Mouse (Mus musculus) forebrain, embryonic 16.5 days (tissue): ENCODE measurements around the gene Serpina3m. TPM values are rescaled to one million over a fixed set of nuclear protein-coding genes. Genes with fewer than 3 reads are reported as not detected.
"Not testable (repeated sequence)": the region's sequence is repeated elsewhere in the genome, so short reads cannot be mapped to it uniquely, and the experiment has no call there.

Experiments used
- ATAC-seq: fragments of 200-750 bp; cut with Nextera tagmentation; 2 replicates; pipeline ENCODE4 v1.8.0; 2017; ENCODE audit warnings: mild to moderate bottlenecking, moderate library complexity
- H3K27ac ChIP-seq: fragments of 300-500 bp; sonication (generic); 2 replicates; pipeline ENCODE4 v1.5.1; 2014; ENCODE audit warnings: low read length, control low read depth
- H3K27me3 ChIP-seq: fragments of 300-500 bp; sonication (generic); replicated peaks from 2 replicates; pipeline ENCODE4 v1.6.1; 2014; ENCODE audit warnings: low read length; ENCODE audit not compliant: control insufficient read depth, insufficient read depth
- H3K36me3 ChIP-seq: fragments of 300-500 bp; sonication (generic); 2 replicates; pipeline ENCODE4 v1.6.1; 2014; ENCODE audit not compliant: control insufficient read depth, insufficient read depth
- H3K4me1 ChIP-seq: fragments of 300-500 bp; sonication (generic); replicated peaks from 2 replicates; pipeline ENCODE4 v1.6.1; 2014; ENCODE audit warnings: low read length; ENCODE audit not compliant: control insufficient read depth, insufficient read depth
- H3K4me2 ChIP-seq: fragments of 300-500 bp; sonication (generic); 2 replicates; pipeline ENCODE4 v1.6.1; 2014; ENCODE audit warnings: mild to moderate bottlenecking, low read length, control low read depth
- H3K4me3 ChIP-seq: fragments of 300-500 bp; sonication (generic); replicated peaks from 2 replicates; pipeline ENCODE4 v1.5.1; 2014; ENCODE audit warnings: mild to moderate bottlenecking, low read length, control low read depth
- H3K9ac ChIP-seq: fragments of 300-500 bp; sonication (generic); replicated peaks from 2 replicates; pipeline ENCODE4 v1.6.1; 2014; ENCODE audit warnings: low read depth, low read length, control low read depth
- H3K9me3 ChIP-seq: fragments of 300-500 bp; sonication (generic); 2 replicates; pipeline ENCODE4 v1.6.1; 2016; ENCODE audit warnings: low read length; ENCODE audit not compliant: control insufficient read depth
- WGBS: fragments of 180-500 bp; shearing (Covaris S2); extraction: QIAGEN DNeasy Blood & Tissue Kit; methylation state at CpG from one replicate; pipeline ENCODE4 v1.1.7; 2014; 5-methylcytosine and 5-hydroxymethylcytosine counted together
- polyA plus RNA-seq: library from polyadenylated mRNA; unstranded; fragments of >200 nt; fragmentation: Nextera tagmentation; extraction: Ambion mirVana; gene quantifications from 2 replicates; pipeline ENCODE4 v1.2.1, GENCODE M21; 2015

Serpina3m gene
- polyA plus RNA-seq, 1 experiment from 2014 or later: not detected

DNA sequence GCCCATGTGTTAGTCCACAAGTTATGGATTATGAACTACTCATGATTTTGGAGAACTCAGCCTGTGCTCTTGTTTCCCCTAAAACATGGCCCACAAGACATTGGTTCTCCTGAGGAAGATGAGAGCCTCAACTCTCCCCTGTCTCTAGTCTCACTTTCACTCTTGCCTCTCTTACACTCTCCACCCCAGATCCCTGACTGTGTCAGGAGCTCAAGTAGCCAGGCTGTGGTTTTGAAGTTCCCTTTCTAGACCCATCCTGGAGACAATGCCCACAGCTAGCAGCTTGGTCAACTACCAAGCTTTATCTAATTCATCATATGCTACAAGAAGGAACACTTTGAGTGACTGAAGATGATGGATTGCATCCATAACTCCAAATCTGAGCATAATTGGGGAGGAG is 4.2 kb downstream of the Serpina3m start:
- not testable (repeated sequence) for H3K36me3 ChIP-seq, H3K9ac ChIP-seq, H3K27ac ChIP-seq, H3K4me1 ChIP-seq, H3K9me3 ChIP-seq, H3K27me3 ChIP-seq, H3K4me2 ChIP-seq, H3K4me3 ChIP-seq, ATAC-seq

DNA sequence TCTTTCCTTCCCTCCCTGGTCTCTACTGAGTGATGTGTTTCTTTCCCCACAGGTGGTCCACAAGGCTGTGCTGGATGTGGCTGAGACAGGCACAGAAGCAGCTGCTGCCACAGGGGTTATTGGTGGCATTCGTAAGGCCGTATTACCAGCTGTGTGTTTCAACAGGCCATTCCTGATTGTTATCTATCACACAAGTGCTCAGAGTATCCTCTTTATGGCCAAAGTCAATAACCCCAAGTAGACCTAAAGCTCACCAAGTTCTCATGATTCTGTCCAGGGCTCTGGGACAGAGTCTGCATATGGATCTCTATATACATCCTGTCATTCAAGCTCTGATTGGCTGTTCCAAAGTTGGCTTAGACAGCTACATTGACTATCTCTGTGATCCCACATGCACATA is 6.9 kb downstream of the Serpina3m start:
- no peak for ATAC-seq
- H3K27ac ChIP-seq: no peak overlapping the region
- no peaks in the 10 kb centered on the region for H3K36me3 ChIP-seq
- H3K4me3 ChIP-seq: no peak overlapping the region
- no peaks in the 10 kb centered on the region for H3K4me1 ChIP-seq
- WGBS: 90% methylated on average over 2 of the region's 2 CpGs
- H3K9ac ChIP-seq: no peak overlapping the region
- H3K27me3 ChIP-seq: no peaks in the 10 kb centered on the region
- no peaks in the 10 kb centered on the region for H3K9me3 ChIP-seq
- H3K4me2 ChIP-seq: no peak overlapping the region

DNA sequence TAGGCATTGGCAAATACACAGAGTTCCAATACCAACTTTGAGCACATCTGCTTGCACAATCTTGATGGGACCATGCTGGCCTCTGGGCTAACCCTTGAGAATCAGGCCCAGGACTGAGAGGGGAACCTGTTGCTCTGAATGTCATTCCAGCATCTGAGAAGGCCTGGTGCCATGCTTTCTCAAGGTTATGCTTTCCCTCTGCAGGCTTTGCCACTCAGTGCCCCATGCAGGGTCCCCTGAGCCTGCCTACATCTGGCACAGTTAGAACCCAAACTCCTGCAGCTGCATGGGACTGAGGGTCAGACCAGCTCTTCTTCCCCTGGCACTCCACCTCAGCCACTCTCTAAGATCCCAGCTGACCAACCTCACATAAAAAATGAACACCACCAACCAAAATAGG is 7.4 kb downstream of the Serpina3m start:
- H3K9ac ChIP-seq: no peak overlapping the region
- H3K4me3 ChIP-seq: no peak overlapping the region
- ATAC-seq: no peak
- no peaks in the 10 kb centered on the region for H3K4me1 ChIP-seq
- H3K36me3 ChIP-seq: no peaks in the 10 kb centered on the region
- no peaks in the 10 kb centered on the region for H3K27me3 ChIP-seq
- no peaks in the 10 kb centered on the region for H3K9me3 ChIP-seq
- H3K4me2 ChIP-seq: no peak overlapping the region
- no peak overlapping the region for H3K27ac ChIP-seq

DNA sequence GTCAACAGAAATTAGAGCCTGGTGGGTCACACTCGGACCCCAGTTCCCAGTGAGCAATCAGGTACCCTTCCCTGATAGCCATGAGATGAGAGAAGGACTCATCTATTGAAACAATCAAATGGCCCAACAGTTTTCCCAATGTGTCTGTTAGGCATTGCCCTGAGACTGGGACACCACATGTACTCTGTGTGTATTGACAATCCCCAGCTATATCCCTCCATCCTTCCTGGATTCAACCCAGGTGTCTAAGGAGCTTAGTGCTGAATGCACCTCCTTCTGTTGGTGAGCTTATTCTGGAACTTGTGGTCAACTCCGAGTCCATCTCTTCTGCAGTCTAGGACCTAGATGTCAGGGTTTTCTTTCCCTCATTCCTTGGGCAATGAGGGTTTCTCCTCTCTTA is 8.8 kb downstream of the Serpina3m start:
- Histone ChIP-seq H3K27ac (no peak overlapping the region), H3K9me3 (no peaks in the 10 kb centered on the region), H3K4me3 (no peak overlapping the region), H3K36me3 (no peaks in the 10 kb centered on the region), H3K4me2 (no peak overlapping the region), H3K9ac (no peak overlapping the region), H3K27me3 (no peaks in the 10 kb centered on the region), H3K4me1 (no peaks in the 10 kb centered on the region)
- ATAC-seq: no peak
- WGBS: 81% methylated on average over 2 of the region's 2 CpGs

DNA sequence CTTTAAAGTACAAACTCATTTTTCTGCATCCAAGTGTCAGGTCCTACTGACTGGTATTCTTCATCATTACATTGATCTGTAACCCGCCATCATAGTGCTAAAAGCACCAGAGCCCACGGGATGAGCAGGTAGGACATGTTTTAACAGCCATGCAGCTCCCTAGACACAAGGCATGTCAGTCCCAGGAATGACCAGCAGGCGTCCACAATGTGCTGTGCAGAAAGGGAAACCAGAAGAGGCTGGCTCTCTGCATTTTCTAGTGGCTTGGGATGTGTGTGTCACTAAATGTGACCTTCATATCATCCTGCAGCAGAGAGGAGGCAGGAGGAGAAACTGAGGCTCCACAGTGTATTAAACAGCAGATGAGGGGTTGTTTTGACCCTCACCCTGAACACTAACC is 13.5 kb downstream of the Serpina3m start:
- not testable (repeated sequence) for H3K27me3 ChIP-seq, H3K9ac ChIP-seq, H3K36me3 ChIP-seq, ATAC-seq, H3K4me1 ChIP-seq, H3K4me2 ChIP-seq, H3K27ac ChIP-seq, H3K9me3 ChIP-seq, H3K4me3 ChIP-seq
- WGBS: 43% methylated on average over 3 of the region's 3 CpGs

DNA sequence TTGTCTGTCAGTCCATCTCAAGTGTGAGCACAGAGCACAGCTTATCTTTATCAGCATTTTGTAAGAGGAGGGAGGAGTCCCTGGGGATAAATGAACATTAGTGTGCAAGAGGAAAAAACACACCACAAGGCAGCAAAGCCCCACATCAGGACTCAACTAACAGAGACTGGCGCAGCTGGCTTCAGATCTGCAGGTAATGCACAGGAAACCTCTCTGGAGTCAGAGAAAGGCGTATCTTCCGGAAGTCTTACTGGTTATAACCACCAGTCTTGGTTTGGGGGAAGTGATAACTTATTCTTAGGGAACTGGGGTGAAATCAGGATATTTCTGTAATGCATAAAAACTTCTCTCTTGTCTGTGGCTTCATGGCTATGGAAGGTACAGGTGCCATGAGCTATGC is 17.7 kb downstream of the Serpina3m start:
- Histone ChIP-seq H3K27ac (no peak overlapping the region), H3K27me3 (no peaks in the 10 kb centered on the region), H3K4me2 (no peak overlapping the region), H3K36me3 (no peaks in the 10 kb centered on the region), H3K9me3 (no peaks in the 10 kb centered on the region), H3K4me1 (no peaks in the 10 kb centered on the region), H3K4me3 (no peak overlapping the region), H3K9ac (no peak overlapping the region)
- 89% methylated on average over 3 of the region's 3 CpGs for WGBS
- no peak for ATAC-seq

DNA sequence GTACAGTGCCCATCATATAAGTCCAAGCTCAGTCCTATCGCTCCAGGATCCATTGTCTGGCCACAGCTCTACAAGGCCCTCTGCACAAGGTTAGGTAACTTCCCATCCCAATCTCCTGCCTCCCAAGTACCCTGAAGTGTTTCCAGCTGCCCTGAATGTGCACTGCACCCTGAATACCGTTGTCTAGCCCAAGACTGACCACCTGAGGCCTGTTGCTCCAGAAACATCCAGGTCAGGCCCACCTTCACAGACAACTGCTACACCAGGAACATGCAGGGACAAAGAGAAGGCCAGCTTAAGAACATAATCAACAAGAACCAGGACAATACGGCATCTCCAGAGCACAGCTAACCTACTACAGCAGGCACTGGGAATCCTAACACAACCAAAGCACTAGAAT is 31.7 kb downstream of the Serpina3m start:
- H3K4me2 ChIP-seq: no peak overlapping the region
- H3K27ac ChIP-seq: no peak overlapping the region
- ATAC-seq: no peak
- 88% methylated on average over 3 of the region's 3 CpGs for WGBS
- H3K4me3 ChIP-seq: no peak overlapping the region
- no peaks in the 10 kb centered on the region for H3K36me3 ChIP-seq
- no peaks in the 10 kb centered on the region for H3K4me1 ChIP-seq
- no peaks in the 10 kb centered on the region for H3K9me3 ChIP-seq
- H3K9ac ChIP-seq: no peak overlapping the region
- H3K27me3 ChIP-seq: no peaks in the 10 kb centered on the region

DNA sequence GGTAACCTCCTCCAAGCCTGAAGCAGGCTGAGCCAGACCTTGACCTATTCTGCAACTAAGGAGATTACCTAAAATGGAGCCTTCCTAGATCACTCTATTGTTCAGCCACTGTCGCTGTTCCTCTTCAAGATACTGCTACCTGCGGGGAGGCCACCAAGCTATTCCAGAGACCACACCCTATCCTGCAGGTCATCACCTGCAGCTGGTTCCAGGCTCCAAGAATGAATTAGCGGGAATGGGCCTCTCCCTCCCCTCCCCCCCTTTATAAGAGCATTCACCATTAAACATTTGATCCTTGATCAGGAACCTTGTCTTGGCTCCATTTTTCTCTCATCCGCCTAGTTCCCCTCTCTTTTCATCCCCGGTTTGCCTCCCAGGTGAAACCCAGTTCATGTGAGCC is 38.9 kb downstream of the Serpina3m start:
- H3K4me3 ChIP-seq, H3K9me3 ChIP-seq, H3K4me2 ChIP-seq, H3K27me3 ChIP-seq, H3K9ac ChIP-seq, ATAC-seq, H3K36me3 ChIP-seq, H3K4me1 ChIP-seq, H3K27ac ChIP-seq: not testable (repeated sequence)
- WGBS: 70% methylated on average over 5 of the region's 5 CpGs

DNA sequence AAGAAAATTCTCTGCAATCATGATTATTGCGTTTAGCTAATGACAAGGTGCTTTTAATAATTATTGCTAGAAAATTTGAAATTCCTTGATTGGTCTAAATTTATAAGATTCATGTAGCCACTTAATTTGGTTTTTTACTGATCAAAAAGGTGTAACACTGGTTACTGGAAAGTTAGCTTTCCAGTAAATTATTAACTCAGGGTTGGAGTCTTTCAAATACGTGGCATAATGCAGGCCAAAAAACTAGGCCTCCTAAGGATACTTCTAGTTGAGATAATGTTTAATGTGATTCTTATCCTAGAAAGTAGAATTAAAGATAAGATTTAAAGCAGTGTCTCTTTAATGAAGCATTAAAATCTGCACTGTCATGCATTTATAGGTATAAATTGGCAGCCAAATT is 40.1 kb downstream of the Serpina3m start:
- not testable (repeated sequence) for H3K9me3 ChIP-seq, H3K4me2 ChIP-seq, H3K4me3 ChIP-seq, H3K27ac ChIP-seq, ATAC-seq, H3K9ac ChIP-seq, H3K4me1 ChIP-seq, H3K27me3 ChIP-seq, H3K36me3 ChIP-seq
- 82% methylated on average over 2 of the region's 2 CpGs for WGBS

DNA sequence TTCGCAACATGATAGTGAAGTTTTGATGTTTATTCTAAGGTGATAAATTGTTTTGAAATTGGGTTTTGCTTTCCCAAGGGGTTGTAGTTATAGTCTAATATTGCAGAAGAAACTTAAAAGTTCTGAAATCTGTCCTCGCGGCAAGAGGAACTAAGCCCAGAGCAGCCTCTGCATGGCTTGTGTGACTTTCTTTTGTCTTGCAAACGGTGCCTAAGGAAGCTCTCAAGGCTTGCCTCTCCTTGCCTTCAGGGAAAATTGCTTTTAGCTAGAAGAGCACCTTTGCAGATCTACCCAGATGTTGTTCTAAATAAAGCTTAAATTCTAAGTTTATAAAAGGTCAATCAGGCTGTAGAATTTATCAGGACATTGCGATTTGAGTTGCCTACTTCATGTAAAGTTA is 40.5 kb downstream of the Serpina3m start:
- H3K27ac ChIP-seq, H3K36me3 ChIP-seq, ATAC-seq, H3K4me1 ChIP-seq, H3K27me3 ChIP-seq, H3K9ac ChIP-seq, H3K9me3 ChIP-seq, H3K4me2 ChIP-seq, H3K4me3 ChIP-seq: not testable (repeated sequence)
- WGBS: 48% methylated on average over 5 of the region's 5 CpGs
